Mouse (Mus musculus) brown adipose tissue, adult 24 weeks (tissue): ENCODE measurements at regions not wholly inside any gene's neighbourhood (a gene's known extent, or its start where the extent isn't known, plus 50 kb on each side); places are given as distances from the start of the nearest gene placed in this dataset.

Experiments used
- H3K27ac ChIP-seq: fragments of 200-500 bp; replicated peaks from 2 replicates; pipeline ENCODE4 v1.5.1; 2012; ENCODE audit warnings: low read depth, mild to moderate bottlenecking, low read length
- H3K4me1 ChIP-seq: fragments of 200-500 bp; 2 replicates; pipeline ENCODE4 v1.6.1; 2012; ENCODE audit warnings: low read length, mixed read lengths; ENCODE audit not compliant: control insufficient read depth, insufficient read depth, insufficient read length
- H3K4me3 ChIP-seq: fragments of 200-500 bp; 2 replicates; pipeline ENCODE4 v1.5.1; 2012; ENCODE audit warnings: low read depth, mild to moderate bottlenecking, low read length, moderate library complexity; ENCODE audit not compliant: insufficient read depth

- no peak overlapping the region for H3K27ac ChIP-seq
- no peaks in the 10 kb centered on the region for H3K4me1 ChIP-seq
- no peak overlapping the region for H3K4me3 ChIP-seq
These were observed 114.8 kb downstream of the Ndufa10 start for GRCm38 (mm10) chr1:92358758-92359287.

- H3K4me1 ChIP-seq: no peaks in the 10 kb centered on the region
- H3K4me3 ChIP-seq: no peak overlapping the region
- no peak overlapping the region for H3K27ac ChIP-seq
These were observed 125.2 kb downstream of the Ndufa10 start for GRCm38 (mm10) chr1:92348353-92349005.

- H3K4me1 ChIP-seq: no peaks in the 10 kb centered on the region
- H3K4me3 ChIP-seq: no peak overlapping the region
- H3K27ac ChIP-seq: no peak overlapping the region
These were observed 126.0 kb downstream of the Ndufa10 start for GRCm38 (mm10) chr1:92347656-92348055.

DNA sequence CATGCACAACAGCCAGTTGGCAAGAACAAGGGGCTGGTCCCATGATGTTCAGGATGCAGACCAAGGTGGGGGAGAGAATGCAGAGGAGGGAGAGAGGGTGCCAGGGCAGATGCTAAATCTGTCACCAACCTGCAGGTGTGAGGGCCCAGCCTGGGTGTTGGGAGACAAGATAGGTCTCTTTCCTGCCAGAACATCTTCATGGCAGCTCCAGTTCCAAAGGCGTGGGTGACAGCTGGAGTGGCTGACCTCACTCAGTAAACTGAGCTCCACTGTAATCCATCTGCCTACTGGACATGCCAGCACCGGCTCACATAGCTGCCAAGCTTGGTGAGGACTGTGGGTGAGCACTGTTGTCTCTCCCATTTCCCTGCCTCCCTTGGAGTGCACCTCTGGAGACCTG, 129.9 kb downstream of the Ndufa10 start:
- no peaks in the 10 kb centered on the region for H3K4me1 ChIP-seq
- H3K27ac ChIP-seq: no peak overlapping the region
- no peak overlapping the region for H3K4me3 ChIP-seq

GRCm38 (mm10) chr1:92343161-92343598, 130.5 kb downstream of the Ndufa10 start:
- Histone ChIP-seq H3K4me1 (no peaks in the 10 kb centered on the region), H3K4me3 (no peak overlapping the region), H3K27ac (no peak overlapping the region)

- H3K27ac ChIP-seq: no peak overlapping the region
These were observed 131.7 kb downstream of the Ndufa10 start for GRCm38 (mm10) chr1:92341846-92342540.

DNA sequence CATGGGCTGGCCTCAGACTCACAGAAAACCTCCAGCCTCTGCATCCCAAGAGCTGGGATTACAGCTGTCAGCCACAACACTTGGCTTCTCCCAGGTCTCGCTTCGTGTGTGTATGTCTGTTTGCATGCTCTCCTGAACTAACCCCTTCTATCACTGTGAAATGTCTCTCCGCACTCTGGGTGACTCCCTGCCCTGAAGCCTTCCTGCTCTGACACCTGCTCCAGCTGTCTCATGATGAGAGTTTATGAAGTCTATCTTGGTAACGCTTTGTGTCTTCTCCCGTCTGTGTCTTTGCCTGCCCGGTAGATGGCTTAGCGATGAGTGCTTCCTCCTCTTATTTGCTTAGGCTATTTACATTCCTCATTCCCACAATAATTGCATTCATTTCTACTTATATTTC, 133.0 kb downstream of the Ndufa10 start:
- Histone ChIP-seq H3K27ac (no peak overlapping the region), H3K4me3 (no peak overlapping the region), H3K4me1 (no peaks in the 10 kb centered on the region)

More at GRCm38 (mm10) chr1:92341846-92342540, 131.7 kb downstream of the Ndufa10 start:
- Histone ChIP-seq H3K4me1 (no peaks in the 10 kb centered on the region), H3K4me3 (no peak overlapping the region)

DNA sequence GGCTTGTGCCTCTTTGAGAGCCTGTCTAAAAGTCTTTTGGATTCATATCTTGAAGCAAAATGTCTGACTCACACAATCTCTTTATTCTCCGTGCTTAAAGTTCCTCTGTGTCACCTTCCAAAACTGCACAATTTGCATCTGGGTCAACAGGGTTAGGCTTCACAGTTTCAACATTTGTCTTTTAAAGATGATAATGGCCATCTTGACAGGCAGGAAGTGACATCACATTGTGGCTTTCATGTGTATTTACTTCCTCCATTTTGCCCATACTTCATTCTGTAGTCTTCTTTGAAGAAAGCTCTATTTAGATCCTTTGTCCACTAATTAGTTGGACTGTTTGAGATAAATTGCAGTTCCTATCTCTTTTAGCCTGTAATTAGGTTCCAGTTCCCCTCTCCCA, 135.1 kb downstream of the Ndufa10 start:
- Histone ChIP-seq H3K4me3 (no peak overlapping the region), H3K4me1 (no peaks in the 10 kb centered on the region), H3K27ac (no peak overlapping the region)

GRCm38 (mm10) chr1:92337450-92337849, 136.2 kb downstream of the Ndufa10 start:
- no peak overlapping the region for H3K4me3 ChIP-seq
- no peak overlapping the region for H3K27ac ChIP-seq
- H3K4me1 ChIP-seq: no peaks in the 10 kb centered on the region

- Histone ChIP-seq H3K4me1 (no peaks in the 10 kb centered on the region), H3K27ac (no peak overlapping the region), H3K4me3 (no peak overlapping the region)
These were observed 136.7 kb upstream of the Hdac4 start for GRCm38 (mm10) chr1:92332248-92332584.

- H3K4me3 ChIP-seq: no peak overlapping the region
- H3K4me1 ChIP-seq: no peaks in the 10 kb centered on the region
- H3K27ac ChIP-seq: no peak overlapping the region
These were observed 136.2 kb upstream of the Hdac4 start for GRCm38 (mm10) chr1:92331559-92332247.

DNA sequence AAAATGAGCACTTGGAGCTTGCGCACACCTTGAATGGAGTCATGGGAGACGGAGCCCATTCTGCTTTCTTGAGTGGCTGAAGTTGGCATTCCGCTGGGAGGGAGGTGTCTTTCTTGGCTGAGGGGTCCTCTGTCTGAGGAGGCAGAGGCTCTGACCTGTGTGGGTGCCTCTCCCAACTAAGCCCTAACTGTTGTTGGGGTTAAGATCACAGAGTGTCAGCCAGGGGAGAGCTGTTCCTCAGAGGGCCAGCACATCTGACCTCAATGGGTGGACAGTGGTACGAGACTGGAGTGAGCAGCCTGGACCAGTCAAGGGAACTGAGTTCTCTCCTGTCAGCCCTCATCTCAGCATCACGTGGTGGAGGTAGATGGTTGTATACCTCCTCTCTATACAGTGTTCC, 134.7 kb upstream of the Hdac4 start:
- Histone ChIP-seq H3K4me3 (no peak overlapping the region), H3K4me1 (no peaks in the 10 kb centered on the region; the same call in 1 of the 2 replicates), H3K27ac (no peak overlapping the region)

DNA sequence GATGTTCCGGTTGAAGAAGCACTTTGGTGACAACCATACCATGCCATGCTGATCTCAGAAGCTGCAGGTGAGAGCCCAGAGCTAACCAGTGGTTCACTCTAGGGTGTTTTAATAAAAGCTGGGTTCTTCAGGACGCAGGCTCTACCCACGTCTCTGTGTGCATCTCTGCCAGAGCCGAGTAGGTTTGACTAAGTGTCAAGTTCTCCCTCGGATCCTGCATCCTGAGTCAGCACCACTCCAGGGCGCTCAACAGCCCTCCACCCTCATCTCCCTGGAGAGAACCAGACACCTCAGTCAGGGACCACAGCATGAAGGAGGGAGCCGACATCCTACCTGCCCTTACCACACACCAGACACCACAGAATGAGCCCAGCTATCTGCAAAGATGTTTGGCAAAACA, 134.0 kb upstream of the Hdac4 start:
- Histone ChIP-seq H3K4me1 (no peaks in the 10 kb centered on the region; the same call in 1 of the 2 replicates), H3K4me3 (no peak overlapping the region), H3K27ac (no peak overlapping the region)

DNA sequence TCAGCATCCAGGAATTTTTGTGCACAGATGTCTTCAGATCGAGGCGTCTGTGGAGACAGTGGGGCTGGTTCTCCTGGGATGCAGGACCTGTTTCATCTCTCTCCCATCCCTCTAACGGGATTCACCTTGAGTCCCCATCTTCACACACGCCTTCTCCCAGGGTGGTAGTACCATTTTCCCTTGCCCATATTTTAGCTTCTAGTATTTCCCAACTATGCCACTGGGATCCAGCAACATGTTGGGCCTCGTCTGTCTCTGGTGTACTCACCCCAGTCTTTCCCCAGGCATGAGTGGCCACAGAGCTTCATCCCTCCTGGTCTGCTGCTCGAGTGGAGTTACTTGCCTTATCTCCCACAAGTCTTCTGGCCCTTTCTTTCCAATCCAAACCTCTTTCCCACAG, 131.6 kb upstream of the Hdac4 start:
- no peak overlapping the region for H3K4me3 ChIP-seq
- H3K4me1 ChIP-seq: no peaks in the 10 kb centered on the region; the same call in 1 of the 2 replicates
- no peak overlapping the region for H3K27ac ChIP-seq

GRCm38 (mm10) chr1:92325281-92325680, 129.8 kb upstream of the Hdac4 start:
- Histone ChIP-seq H3K27ac (no peak overlapping the region), H3K4me1 (no peaks in the 10 kb centered on the region; the same call in 1 of the 2 replicates), H3K4me3 (no peak overlapping the region)
